Mouse (Mus musculus): ENCODE measurements at regions not wholly inside any gene's neighbourhood (a gene's known extent, or its start where the extent isn't known, plus 50 kb on each side); places are given as distances from the start of the nearest gene placed in this dataset.

DNA sequence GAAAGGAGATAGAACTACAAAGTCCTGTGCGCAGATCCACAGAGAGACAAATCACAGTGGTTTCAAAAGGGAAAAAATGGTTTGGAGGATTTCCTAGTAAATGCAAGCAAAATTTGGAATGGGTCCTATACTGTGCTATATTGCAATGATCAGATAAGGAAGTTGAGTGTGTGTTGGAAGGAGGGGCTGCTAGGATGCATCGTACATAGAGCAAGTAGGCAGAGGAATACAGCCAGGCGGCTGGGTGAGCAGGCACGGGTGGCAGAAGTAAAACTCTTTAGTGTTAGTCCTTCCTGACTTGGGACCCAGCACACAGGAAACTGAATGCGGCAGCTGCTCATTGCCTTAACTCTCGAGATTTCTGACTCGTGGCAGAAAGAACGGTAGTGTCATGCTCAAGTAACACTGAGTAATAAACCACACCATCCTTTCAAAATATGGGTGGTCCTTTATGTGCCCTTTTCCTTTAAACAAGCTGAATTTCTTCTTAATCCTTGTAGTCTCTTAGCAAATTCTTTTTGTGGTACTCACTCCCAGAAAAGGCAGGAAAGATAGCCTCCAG lies 87.0 kb upstream of the Itprid2 start:
- no peak for DNase-seq (ENCODE audit: low spot score in 2 of 2)

DNA sequence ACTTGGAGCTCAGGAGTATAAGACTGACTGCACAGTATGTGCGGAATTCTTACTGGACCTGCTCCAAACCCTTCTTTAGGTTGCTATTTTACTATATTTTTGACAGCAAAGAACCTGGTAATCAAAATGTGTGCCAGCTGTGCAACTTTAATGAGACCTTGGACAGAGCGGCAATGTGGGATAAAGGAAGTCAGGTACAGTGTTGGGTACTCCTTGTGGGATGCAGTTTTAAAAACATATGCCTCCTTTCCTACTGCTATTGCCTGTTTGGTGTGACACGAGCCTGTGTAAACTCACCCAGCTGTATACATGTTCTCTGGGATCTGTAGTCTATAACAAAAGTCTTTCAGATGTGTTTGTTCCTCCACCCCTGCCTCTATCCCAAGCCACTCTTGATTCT lies 85.4 kb upstream of the Itprid2 start:
- no peak for DNase-seq (ENCODE audit: low spot score in 2 of 2)

DNA sequence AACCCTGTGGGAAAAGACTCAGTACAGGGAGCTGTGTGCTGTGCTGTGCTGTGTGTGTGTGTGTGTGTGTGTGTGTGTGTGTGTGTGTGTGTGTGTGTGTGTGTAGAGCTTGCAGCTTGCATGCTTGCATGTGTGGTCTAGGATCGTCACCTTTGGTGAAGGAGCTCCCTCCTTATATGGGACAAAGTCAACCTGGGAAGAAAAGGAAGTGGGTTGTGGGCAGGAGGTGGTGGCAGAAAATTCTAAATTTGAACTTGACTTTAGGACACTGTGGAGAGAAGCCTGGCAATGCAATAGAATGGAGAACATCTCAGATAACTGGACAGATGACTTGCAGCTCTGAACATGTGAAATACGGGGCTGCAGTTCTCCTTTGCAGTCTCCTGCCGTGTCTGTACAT lies 84.7 kb upstream of the Itprid2 start:
- no peak for DNase-seq (ENCODE audit: low spot score in 2 of 2)

DNA sequence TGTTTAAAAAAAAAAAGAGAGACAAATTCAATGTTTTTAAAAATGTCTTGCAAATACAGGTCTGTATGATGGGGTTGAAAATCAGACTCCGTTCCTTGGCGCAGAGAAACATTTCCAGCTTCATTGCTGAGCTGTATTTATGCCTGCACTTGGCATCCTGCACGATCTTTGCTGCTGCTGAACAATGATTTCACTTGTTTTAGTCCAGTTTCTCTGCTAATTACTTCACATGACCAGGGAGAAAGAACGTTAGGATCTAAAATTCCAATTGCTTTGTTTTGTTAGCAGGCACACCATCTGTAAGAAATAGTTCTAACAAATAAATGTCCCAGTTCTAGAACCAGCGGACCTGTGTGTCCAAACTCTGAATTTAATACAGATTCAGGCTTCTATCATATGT lies 82.7 kb upstream of the Itprid2 start:
- no peak for DNase-seq (ENCODE audit: low spot score in 2 of 2)

DNA sequence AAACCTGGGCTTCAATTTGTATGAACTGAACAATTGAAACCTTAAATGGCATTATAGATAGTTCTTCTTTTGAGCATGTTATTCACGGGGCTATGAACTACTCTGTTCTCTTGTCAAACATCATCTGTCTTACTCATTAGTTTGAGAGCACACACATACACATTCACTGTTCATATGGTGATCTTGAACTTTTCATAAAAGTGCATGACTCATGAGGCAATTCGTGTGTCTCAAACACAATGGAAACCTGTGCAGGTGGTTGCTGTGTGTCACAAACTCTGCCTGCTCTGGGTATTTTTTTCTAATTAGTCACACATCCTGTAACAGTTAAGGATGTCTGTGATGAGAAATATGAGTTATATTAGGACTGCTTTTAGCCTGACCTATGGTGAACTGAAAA lies 79.8 kb upstream of the Itprid2 start:
- no peak for DNase-seq (ENCODE audit: low spot score in 2 of 2)

DNA sequence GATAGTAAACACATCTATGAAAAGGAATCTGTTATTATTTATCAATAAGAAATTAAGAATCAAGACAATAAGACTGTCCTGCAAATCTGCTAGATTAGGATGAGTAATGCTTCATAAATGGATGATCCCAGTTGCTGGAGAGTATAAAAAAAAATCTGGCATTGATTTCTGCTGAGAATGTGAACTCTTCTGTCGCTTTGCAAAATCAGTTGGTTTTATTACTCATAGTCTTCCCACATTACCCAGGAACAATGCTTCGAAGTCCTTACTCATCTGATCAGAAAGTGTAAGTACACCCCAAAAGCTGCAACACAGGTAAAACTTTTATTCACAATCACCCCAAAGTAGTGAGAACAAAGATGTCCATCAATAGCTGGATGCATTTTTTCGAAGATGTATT lies 77.8 kb upstream of the Itprid2 start:
- no peak for DNase-seq (ENCODE audit: low spot score in 2 of 2)

DNA sequence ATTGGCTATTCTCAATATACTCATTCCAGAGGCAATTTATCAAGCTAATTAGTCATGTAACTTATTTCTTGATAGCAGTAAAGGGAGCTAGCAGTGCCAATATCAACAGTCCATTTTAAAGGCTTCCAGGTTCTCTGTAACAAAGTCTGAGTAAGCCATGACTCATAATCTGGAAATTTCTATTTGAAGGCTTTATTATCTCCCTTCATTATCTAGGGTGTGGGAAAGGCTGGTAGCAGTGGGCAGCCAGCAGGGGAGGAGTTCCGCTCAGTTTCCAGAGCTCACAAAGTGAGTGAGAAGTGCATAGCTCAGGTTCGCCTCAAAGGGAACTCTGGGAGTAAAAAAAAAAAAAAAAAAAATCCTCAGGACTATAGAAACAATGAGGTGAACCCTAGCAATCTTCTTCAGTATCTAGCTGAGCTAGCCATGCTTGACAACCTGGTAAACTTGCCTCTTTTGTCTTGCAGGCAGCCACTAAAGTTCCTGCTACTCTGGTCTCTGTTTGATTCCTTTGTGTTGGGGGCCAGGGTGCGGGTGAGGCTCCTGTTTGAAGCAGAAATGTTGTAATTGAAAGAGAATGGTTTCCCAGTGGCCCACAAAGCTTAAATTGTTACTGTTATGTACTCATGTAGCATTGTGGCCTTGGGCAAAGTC lies 68.7 kb upstream of the Itprid2 start:
- no peak for DNase-seq (ENCODE audit: low spot score in 2 of 2)

DNA sequence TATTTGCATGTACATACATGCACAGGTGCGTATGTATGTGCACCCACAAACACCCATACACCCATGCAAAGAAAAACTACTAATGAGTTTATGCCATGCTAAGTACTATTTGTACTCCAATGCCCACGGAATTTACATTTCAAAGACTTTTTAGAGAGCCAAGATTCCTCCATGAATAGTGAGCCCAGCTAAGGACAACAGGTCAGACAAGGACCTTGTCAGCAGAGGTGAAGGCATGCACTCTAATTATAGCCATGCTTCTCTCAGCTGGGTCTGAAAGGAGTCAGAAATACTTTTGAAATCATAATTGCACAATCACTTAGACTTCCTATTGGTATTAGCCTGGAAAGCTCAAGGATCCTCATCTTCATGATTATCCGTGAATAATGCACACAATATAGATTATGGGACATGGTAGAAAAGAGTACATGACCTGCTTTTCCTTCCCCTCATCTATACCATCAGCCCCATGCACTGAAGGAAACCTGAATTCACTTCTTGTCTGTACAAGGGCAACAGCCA lies 67.7 kb upstream of the Itprid2 start:
- DNase-seq (ENCODE audit: low spot score in 2 of 2), result no peak

DNA sequence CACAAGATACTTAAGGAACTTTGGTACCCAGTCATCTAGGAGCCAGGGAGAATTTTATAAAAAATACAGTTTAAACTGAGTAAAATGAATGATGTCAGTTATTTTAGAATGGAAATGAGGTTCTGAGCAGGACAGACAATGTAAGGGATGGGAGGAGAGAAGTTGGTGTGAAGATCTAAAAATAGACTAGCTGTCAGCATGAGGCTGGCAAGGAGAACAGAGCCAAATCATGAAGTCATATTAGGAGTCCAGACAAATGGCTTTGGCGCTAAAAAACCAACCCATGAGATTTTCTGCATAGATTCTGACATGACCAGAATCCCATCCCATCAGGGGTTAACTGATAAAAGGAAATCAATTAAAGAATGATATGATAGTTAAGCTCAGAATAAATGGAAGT lies 65.5 kb upstream of the Itprid2 start:
- DNase-seq (ENCODE audit: low spot score in 2 of 2), result no peak

DNA sequence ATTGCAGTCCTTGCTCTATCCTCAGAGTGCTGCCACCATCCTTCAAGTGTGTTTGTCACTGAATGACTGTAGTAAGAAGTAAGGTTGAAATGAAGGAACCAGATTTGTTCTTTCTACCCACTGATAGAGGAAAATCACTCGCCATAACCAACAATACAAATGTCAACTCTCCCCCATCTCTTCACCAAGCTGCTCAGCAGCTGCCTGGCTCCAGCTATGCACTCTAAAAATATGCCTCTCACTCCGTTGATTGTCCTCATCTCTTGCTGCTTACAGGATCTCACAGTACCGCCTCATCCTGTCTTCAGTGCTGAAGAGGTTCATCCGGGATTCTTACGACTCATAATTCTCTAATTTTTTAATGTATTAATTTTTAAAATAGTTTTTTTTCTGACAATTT lies 63.2 kb upstream of the Itprid2 start:
- no peak for DNase-seq (ENCODE audit: low spot score in 2 of 2)

DNA sequence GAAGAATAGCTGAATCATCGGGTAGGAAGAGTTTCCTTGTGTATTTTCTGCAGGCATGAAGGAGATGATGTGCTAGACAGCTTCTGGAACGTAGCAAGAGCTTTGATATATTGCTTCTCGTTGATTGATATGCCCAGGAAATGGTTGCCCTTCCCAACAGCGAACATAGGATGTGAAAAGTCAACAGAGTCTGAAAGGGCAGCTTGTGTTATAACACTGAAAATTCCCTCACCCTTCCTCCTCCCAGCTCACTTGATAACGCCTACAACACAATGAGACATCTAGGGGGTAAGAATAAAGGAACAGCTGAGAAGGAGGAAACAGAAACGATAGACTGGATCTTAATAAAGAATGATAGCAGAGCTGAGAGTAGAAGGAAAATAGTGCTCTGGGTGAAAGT lies 60.1 kb upstream of the Itprid2 start:
- DNase-seq (ENCODE audit: low spot score in 2 of 2), result no peak

DNA sequence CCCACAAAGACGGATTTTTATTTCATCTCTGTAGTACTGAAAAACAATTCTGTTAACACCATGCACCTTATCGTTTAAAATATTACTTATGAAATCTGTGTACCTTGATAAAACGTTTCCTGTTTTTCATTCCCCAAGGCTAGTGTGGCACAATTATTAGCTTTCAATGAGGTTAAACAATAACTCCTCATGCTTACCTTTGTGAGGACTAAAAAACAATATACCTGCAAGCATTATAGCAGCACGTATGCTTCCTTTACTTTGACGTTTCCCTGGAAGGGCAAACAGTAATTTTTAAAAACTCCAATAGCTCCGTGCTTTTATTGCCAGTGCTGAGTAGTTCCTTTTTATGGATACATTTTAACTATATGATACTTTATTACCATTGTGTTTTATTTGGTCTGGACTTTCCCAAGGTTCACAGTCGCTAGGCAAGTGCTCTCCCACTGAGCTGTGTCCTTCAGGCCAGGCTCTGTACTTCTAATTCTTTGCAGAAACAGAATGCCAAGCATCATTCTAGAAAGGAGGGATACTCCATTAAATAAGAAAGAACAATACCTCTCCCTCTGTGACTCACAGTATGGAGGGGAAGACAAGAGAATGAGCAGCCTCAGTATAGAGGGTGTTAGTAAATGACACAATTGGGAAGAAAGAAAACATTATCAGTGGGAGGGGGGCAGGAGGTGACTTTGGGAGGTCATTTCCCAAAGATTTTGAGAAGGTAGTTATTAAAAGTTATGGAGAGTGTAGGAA lies 50.0 kb upstream of the Itprid2 start:
- no peak for DNase-seq (ENCODE audit: low spot score in 2 of 2)

All from spleen, postnatal 10 days (tissue).